Mouse (Mus musculus) liver, embryonic 14.5 days (tissue): Measurements from ENCODE around the gene Acot11. TPM values are rescaled to one million over a fixed set of nuclear protein-coding genes. Genes with fewer than 3 reads are reported as not detected.

ENCODE experiments used
- ATAC-seq: fragments of 200-750 bp; cut with Nextera tagmentation; 2 replicates; pipeline ENCODE4 v1.8.0; 2017; ENCODE audit warnings: moderate number of reproducible peaks, mild to moderate bottlenecking, moderate library complexity; ENCODE audit not compliant: insufficient read depth
- DNase-seq, 3 experiments: peaks; one replicate each; pipeline ENCODE4 v3.0.0-alpha.2; 2012 to 2013; ENCODE audit warnings: low read depth in 3 of 3, low spot score in 3 of 3
- H3K27ac ChIP-seq: fragments of 300-500 bp; sonication (generic); 2 replicates; pipeline ENCODE4 v1.5.1; 2014; ENCODE audit warnings: moderate library complexity, mild to moderate bottlenecking, control low read depth, inconsistent platforms
- H3K27me3 ChIP-seq: fragments of 300-500 bp; sonication (generic); 2 replicates; pipeline ENCODE4 v1.6.1; 2014; ENCODE audit warnings: mild to moderate bottlenecking, low read length, moderate library complexity; ENCODE audit not compliant: control insufficient read depth, insufficient read depth
- H3K36me3 ChIP-seq: fragments of 300-500 bp; sonication (generic); replicated peaks from 2 replicates; pipeline ENCODE4 v1.6.1; 2014; ENCODE audit warnings: low read depth; ENCODE audit not compliant: control insufficient read depth, insufficient read depth
- H3K4me1 ChIP-seq, 2 experiments: fragments of 200-500 bp in 1 of 2; fragments of 300-500 bp in 1 of 2; sonication (generic) in 1 of 2; replicated peaks; 2 replicates each; pipeline ENCODE4 v1.6.1; 2012 to 2014; ENCODE audit warnings: antibody characterized with exemption in 1 of 2, inconsistent platforms in 1 of 2, low read length in 1 of 2; ENCODE audit not compliant: control insufficient read depth in 2 of 2, insufficient read depth in 2 of 2
- H3K4me2 ChIP-seq: fragments of 300-500 bp; sonication (generic); 2 replicates; pipeline ENCODE4 v1.6.1; 2014; ENCODE audit warnings: low read depth, mild to moderate bottlenecking, control low read depth, moderate library complexity
- H3K4me3 ChIP-seq, 2 experiments: fragments of 200-500 bp in 1 of 2; fragments of 300-500 bp in 1 of 2; sonication (generic) in 1 of 2; 2 replicates each; pipeline ENCODE4 v1.5.1; 2012 to 2014; ENCODE audit warnings: low read depth in 2 of 2, low read length in 2 of 2, mild to moderate bottlenecking in 2 of 2, control low read depth in 1 of 2, inconsistent platforms in 1 of 2, moderate library complexity in 1 of 2; ENCODE audit not compliant: insufficient read depth in 1 of 2
- H3K9ac ChIP-seq: fragments of 300-500 bp; sonication (generic); replicated peaks from 2 replicates; pipeline ENCODE4 v1.6.1; 2014; ENCODE audit warnings: mild to moderate bottlenecking, control low read depth, moderate library complexity
- H3K9me3 ChIP-seq: fragments of 300-500 bp; sonication (generic); 2 replicates; pipeline ENCODE4 v1.6.1; 2016; ENCODE audit warnings: low read length, mixed read lengths; ENCODE audit not compliant: control insufficient read depth
- CTCF ChIP-seq: IDR thresholded peaks from 2 replicates; pipeline ENCODE4 v1.5.1; 2016; ENCODE audit warnings: antibody characterized with exemption, low read depth, control low read depth
- EP300 ChIP-seq: IDR thresholded peaks from 2 replicates; pipeline ENCODE4 v1.6.1; 2016; ENCODE audit warnings: antibody characterized with exemption, low read depth
- WGBS: fragments of 180-500 bp; shearing (Covaris S2); extraction: QIAGEN DNeasy Blood & Tissue Kit; methylation state at CpG from one replicate; pipeline ENCODE4 v1.1.7; 2014; ENCODE audit not compliant: insufficient replicate concordance; 5-methylcytosine and 5-hydroxymethylcytosine counted together
- polyA plus RNA-seq, 2 experiments: library from polyadenylated mRNA; depleted of rRNA in 1 of 2; stranded (reverse) in 1 of 2; unstranded in 1 of 2; fragments of >200 nt; fragmentation: Nextera tagmentation in 1 of 2; extraction: Ambion mirVana in 1 of 2; gene quantifications; 2 replicates each; pipeline versions ENCODE4 v1.2.1 to v1.2.3; 2012 to 2014

Gene Acot11
- polyA plus RNA-seq, 2 experiments = 4.1 TPM

DNA sequence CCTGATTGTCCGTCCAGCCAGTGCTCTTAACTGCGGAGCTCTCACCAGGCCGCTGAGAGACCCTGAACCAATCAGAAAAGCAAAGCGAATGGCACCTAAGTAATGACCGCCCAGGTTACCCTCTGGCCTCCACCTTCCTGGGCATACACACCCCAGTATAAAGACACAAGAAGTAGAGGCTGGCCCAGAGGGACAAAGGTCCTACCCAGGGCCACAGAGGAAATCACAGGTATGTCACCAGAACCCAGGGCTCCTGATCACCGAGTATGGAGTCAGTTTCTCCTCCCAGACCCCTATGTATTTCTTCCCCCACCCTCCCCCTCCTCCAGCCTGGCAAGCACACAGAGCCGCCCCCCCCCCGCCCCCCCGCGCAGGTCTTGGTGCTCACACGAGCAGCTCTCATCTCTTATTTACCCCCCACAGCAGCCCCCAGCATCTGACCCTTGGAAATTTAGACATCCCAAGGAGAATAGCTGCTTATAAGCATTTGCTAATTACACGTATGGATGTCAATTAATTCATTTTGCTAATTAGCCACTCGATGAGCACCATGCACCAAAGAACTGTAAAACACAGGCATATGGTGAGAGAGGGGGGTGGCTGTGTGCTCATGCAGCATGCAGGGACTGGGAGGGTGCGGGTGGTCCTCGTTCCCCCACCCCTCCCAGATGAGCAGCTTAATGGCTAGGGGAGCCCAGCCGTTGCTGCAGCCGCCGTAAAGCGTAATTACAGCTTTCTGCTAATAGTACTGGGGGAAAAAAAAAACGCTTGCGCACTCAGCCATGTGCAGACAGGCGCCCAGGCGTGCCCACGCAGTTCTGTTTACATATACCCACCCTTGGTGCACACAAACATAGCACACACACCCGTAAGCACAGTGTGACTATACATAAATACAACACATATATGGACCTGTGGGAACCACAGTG lies 10.9 kb upstream of the Acot11 start:
- H3K36me3 ChIP-seq = no peaks in the 10 kb centered on the region
- DNase-seq (no peak), ATAC-seq (no peak)
- H3K27me3 ChIP-seq = no peaks in the 10 kb centered on the region
- peaks cover 0 to 2% of the 10 kb centered on the region in 2 experiments; a peak in 1 of 4 replicates for H3K4me1 ChIP-seq
- 76% methylated on average over 25 of the region's 25 CpGs for WGBS
- no peak overlapping the region for H3K27ac ChIP-seq
- no peak overlapping the region for H3K4me3 ChIP-seq
- H3K9me3 ChIP-seq = no peaks in the 10 kb centered on the region
- TF ChIP-seq CTCF (no peak), EP300 (no peak)
- no peak overlapping the region for H3K9ac ChIP-seq
- H3K4me2 ChIP-seq = no peak overlapping the region

DNA sequence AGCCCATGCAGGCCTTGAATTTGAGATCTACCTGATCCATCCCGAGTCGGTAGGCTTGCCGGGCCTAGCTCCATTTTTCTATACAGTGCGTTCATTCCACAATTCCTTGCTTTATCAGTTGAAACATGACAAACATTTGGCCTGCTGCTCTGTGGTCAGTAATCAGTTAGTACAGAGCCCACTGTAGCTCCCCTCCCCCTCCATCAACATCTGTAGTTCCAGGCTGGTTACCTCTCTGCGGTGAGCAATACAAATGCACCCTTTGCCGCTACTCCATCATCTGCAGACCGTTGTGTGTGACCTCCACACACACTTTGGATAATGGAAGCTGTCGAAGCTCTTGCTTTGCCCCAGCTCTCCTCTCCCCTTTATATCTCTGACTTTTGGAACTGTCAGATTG lies 6.4 kb upstream of the Acot11 start:
- Histone ChIP-seq H3K27ac (no peak overlapping the region), H3K4me2 (no peak overlapping the region), H3K9ac (no peak overlapping the region), H3K4me1 (peaks cover 0 to 2% of the 10 kb centered on the region in 2 experiments; a peak in 1 of 4 replicates), H3K4me3 (no peak overlapping the region), H3K36me3 (no peaks in the 10 kb centered on the region), H3K27me3 (no peaks in the 10 kb centered on the region), H3K9me3 (no peaks in the 10 kb centered on the region; the same call in 1 of the 2 replicates)
- ATAC-seq (no peak), DNase-seq (no peak)
- 60% methylated on average over 8 of the region's 8 CpGs for WGBS
- TF ChIP-seq CTCF (no peak), EP300 (no peak)

DNA sequence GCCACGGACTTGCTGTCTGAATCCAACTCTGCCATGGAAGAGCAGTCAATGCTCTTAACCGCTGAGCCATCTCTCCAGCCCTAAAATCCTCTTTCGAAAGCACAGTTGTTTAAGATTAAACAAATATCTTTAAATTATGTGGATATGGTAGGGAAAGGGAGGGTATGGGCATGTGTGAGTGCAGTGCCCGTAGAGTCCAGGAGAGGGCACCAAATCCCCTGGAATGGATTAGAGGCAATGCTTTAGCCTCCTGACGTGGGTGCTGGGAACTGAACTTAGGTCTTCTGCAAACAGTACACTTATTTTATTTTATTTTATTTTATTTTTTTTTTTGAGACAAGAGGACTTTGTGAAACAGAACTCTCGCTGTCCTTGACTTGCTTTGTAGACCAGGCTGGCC lies 5.2 kb upstream of the Acot11 start:
- H3K4me3 ChIP-seq = no peak overlapping the region
- no peak overlapping the region for H3K27ac ChIP-seq
- no peak for DNase-seq
- H3K4me2 ChIP-seq = no peak overlapping the region
- no peak for ATAC-seq
- TF ChIP-seq EP300 (no peak), CTCF (peak; percentile 79)
- H3K4me1 ChIP-seq = peaks cover 7 to 12% of the 10 kb centered on the region in 2 experiments
- no peaks in the 10 kb centered on the region; the same call in 1 of the 2 replicates for H3K9me3 ChIP-seq
- WGBS = 73% methylated on average over 6 of the region's 6 CpGs
- no peaks in the 10 kb centered on the region for H3K27me3 ChIP-seq
- no peaks in the 10 kb centered on the region for H3K36me3 ChIP-seq
- H3K9ac ChIP-seq = no peak overlapping the region

DNA sequence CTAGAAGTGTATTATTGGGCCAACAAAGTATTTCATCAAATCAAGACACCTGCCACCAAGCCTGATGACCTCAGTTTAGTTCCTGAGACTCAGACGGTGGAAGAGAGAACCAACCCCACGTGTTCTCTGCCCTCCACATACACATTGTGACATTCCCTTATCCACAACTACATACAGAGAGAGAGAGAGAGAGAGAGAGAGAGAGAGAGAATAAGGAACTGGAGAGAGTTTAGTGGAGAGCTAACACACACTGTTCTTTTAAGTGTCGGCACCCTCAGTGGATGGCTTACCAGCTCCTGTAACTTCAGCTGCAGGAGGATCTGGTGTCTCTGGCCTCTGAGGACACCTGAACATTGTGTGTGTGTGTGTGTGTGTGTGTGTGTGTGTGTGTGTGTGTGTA lies 2.5 kb upstream of the Acot11 start:
- no peak for DNase-seq
- Histone ChIP-seq H3K36me3 (no peaks in the 10 kb centered on the region; the same call in 1 of the 2 replicates), H3K27me3 (no peaks in the 10 kb centered on the region), H3K9ac (no peak overlapping the region), H3K27ac (no peak overlapping the region), H3K4me1 (peaks cover 21 to 31% of the 10 kb centered on the region in 2 experiments), H3K4me3 (no peak overlapping the region), H3K4me2 (no peak overlapping the region), H3K9me3 (no peaks in the 10 kb centered on the region; the same call in 1 of the 2 replicates)
- no peak for TF ChIP-seq CTCF
- TF ChIP-seq EP300 = no peak
- ATAC-seq = no peak
- 54% methylated on average over 3 of the region's 3 CpGs for WGBS

- H3K9ac ChIP-seq = peak overlapping the region; percentile 88
- peak overlapping the region; percentile 81 to 90 for H3K4me3 ChIP-seq
Observed at GRCm38 (mm10) chr4:106805890-106806289, 1.1 kb upstream of the Acot11 start.

More at GRCm38 (mm10) chr4:106805890-106806289, 1.1 kb upstream of the Acot11 start:
- Histone ChIP-seq H3K36me3 (no peaks in the 10 kb centered on the region; the same call in none of the 2 replicates), H3K27me3 (no peaks in the 10 kb centered on the region), H3K4me1 (peaks cover 21 to 30% of the 10 kb centered on the region in 2 experiments), H3K9me3 (no peaks in the 10 kb centered on the region; the same call in 1 of the 2 replicates), H3K27ac (no peak overlapping the region), H3K4me2 (peak overlapping the region; percentile 97)
- DNase-seq = no peak
- no peak for ATAC-seq
- 35% methylated on average over 2 of the region's 2 CpGs for WGBS
- TF ChIP-seq EP300 (no peak), CTCF (0 out of 2 replicates have a peak, but pooled peaks have one; percentile 28)
